Mouse (Mus musculus): ENCODE results near the gene Ndufaf7.

Ndufaf7 gene

DNA sequence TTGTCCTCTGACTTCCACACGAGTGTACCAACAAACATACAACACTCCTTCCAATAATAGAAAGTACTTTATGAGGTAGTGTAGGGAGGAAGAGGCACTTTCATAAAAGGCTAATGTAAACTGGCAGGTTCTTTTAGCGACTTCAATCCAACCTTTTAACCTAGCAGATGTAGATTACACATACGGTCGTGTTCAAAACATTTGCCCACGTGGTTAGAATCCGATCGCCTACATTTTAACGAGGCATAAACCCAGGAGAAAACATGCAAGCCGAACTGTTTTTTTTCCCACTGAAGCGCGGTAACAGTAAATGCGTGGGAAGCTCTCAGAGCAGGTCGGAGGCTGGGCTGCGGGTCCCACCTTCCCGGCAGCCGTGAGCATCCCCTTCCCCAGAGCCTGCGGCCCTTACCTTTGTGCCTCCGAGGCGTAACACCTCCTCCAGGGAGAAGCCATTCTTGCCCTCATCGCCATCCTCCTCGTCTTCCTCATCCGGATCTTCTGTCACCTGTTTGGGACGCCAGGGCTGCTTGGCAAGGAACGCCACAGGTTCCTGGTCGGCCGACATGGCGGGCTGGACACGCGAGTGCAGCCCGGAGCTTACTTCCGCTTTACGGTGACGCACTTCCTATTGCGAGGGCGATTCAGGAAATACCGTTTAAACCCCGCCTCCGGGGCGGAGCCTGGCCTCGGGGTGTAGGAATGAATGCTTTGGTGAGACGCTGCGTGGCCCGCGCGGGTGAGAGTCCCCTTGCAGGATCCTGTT, at the start of gene Ndufaf7, which contains the start of gene Cebpz:
Gene Ndufaf7, plus strand, starts transcription at position 671 of the 763 bp plus-strand sequence.
Gene Cebpz, minus strand, starts transcription at position 601 of the 763 bp plus-strand sequence.
- peak; percentile 99 for ATAC-seq (ENCODE audit: insufficient number of reproducible peaks, low FRiP score, low TSS enrichment)

DNA sequence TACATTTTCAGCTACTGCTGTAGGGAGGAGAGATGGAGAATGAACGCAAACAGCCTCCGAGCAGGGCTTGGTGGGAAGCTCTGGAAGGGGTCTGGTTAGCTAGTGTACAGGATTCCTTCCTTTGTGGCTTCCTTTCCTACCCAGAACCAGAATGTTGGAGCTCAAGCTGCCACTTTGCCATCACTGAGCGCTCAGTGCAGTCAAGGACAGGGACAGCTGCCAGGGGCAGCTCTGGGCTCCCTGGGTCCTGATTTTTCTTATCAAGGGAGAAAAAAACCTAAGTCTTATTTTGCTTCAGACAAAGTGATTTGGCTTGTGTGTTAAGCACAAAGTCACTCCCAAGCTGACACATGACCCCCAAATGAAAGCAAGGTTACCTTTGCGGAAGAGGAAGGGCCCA, 48.4 kb upstream of the Ndufaf7 start:
- ATAC-seq (ENCODE audit: insufficient number of reproducible peaks, low FRiP score, low TSS enrichment), result peak; percentile 53; the same call in 1 of the 2 replicates

DNA sequence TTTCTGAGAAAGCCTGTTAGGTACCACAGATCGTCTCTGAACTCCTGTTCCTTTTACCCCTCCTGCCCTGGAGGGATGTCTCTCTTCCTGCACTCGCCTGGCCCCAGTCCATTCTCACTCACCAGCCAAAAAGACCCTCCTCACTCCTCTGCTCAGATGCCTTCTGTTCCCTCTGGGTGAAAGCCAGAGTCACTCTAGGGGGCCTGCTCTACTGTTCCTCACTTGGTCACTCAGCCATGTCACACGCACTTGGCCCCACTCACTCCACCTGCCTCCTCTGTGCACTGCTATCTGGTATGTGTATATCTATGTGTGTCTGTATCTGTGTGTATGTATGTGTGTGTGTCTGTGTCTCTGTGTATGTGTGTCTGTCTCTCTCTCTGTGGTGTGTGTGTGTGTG, 47.8 kb upstream of the Ndufaf7 start:
- ATAC-seq (ENCODE audit: insufficient number of reproducible peaks, low FRiP score, low TSS enrichment), result peak; percentile 43

DNA sequence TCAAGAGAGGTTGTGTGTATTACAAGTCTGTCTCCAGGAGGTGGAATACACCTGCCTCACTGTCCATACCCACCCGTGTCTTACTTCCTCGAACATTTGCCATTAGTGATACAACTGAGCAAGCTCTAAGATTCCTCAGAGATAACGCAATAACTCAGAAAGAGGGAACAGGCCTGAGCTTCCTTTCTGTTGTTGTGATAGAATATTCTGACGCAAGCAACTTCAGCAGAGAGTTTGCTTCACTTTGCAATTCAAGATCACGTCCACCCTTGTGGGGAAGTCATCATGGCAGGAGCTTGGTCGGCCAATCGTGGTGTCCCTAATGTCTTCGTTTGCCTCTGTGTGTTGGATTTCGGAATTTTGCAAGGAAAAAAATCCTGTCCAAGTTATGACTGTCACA, 45.9 kb upstream of the Ndufaf7 start:
- ATAC-seq (ENCODE audit: insufficient number of reproducible peaks, low FRiP score, low TSS enrichment), result no peak

DNA sequence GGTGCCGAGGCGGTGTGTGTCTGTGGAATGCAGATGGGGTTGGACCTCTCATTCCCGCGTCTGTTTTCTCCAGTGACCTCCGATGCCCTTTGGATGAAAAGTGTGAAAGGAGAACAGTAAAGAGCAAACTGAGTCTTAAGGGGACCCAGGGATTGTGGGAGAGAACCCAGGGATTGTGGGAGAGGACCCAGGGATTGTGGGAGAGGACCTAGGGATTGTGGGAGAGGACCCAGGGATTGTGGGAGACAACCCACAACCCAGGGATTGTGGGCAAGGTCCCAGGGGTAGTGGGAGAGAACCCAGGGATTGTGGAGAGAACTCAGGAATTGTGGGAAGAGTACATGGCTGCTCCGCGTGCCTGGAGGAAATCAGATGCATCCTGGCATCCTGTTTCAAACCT, 41.9 kb upstream of the Ndufaf7 start:
- no peak for ATAC-seq (ENCODE audit: insufficient number of reproducible peaks, low FRiP score, low TSS enrichment)

DNA sequence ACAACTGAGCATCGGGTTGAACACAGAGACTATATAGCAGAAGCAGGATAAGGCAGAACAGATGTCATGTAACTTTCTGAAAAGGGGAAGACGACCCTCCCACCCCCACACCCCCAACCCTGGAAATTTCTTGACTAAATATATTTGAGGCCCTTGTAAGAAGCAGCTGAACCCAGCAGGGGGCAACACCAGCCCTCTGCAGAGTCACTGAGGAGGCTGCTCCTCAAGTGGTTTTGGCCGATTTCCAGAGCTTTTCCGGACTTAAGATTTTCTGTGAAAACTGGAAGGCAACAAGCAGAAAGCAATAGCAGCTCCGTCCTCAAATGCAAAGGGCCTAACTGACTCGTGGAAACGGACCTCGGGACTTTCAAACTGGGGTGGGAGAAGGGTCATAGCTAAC, 41.5 kb upstream of the Ndufaf7 start:
- ATAC-seq (ENCODE audit: insufficient number of reproducible peaks, low FRiP score, low TSS enrichment), result no peak

DNA sequence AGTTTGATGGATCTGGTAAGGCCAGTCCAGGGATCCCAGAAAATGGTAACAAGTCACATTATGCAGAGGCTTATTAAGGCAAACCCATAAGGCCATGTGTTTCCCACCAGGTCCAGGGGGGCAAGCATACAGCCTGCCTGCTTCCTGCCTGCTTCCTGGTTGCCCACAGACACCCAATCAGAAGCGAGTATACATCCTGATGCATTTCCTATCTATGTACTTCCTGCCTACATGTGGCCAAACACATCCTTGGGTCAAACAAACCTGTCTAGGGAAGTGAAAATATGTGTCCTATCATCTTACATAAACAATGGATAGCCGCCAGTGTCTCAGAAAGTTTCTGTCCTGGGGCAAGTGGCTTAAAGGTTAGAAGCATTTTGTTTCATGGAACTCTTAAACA, 33.8 kb upstream of the Ndufaf7 start:
- ATAC-seq (ENCODE audit: insufficient number of reproducible peaks, low FRiP score, low TSS enrichment), result no peak

DNA sequence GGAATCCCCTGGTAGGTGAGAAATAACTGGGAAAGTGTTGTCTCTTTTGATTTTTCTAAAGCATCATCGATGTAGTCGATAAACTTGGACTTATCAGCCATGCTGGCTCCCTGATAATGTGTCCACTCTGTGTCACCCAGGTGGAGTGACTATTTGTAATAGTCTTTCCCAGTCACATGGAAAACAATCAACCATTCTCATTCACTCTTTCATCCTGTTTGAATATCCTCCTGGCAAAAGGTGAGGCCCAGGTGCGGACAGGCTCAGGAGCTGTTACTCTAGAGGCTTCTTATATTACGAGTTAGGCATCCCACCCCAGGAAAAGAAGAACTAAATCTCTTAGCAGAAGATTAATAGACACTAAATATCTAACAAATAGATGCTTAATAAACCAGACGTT, 30.0 kb upstream of the Ndufaf7 start, which contains the start of gene Sult6b1:
Gene Sult6b1, minus strand, starts transcription at position 101 of the 400 bp plus-strand sequence.
- ATAC-seq (ENCODE audit: insufficient number of reproducible peaks, low FRiP score, low TSS enrichment), result no peak

DNA sequence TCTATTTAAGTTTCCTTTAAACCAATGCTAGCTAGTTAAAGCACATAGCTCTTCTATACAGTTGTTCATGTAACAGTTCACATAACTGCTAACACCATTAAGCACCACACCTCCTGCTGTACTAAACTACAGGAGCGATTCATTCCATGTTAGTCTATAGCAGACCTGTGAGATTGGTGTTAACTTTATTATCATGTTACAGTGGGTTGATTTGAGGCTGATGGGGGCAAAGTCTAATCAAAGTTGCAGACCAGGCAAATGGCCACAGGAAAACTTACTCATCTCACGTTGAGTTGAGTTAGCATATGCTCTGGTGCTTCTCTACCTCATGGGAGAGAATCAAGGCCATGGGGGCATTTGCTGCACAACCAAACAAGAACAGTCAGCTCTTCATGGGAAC, 27.6 kb upstream of the Ndufaf7 start:
- no peak for ATAC-seq (ENCODE audit: insufficient number of reproducible peaks, low FRiP score, low TSS enrichment)

DNA sequence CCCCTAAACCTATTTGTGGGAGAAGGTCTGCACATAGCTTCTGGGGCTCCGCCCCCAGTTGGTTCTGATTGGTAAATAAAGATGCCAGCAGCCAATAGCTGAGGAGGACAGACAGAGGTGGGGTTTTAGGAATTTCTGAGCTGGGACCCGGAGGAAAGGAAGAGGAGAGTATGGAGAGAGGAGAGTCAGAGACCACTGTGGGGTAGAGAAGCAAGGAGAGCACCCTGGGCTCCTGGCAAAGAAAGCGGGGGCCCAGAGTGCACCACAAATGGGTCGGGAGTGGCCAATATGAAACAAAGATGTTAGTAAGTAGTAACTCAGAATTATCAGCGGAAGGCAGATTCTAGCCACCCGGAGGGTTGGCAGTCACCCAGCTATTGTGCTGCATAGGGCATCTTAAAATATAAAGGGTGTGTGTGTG, 24.1 kb upstream of the Ndufaf7 start:
- peak; percentile 26; the same call in 1 of the 2 replicates for ATAC-seq (ENCODE audit: insufficient number of reproducible peaks, low FRiP score, low TSS enrichment)

DNA sequence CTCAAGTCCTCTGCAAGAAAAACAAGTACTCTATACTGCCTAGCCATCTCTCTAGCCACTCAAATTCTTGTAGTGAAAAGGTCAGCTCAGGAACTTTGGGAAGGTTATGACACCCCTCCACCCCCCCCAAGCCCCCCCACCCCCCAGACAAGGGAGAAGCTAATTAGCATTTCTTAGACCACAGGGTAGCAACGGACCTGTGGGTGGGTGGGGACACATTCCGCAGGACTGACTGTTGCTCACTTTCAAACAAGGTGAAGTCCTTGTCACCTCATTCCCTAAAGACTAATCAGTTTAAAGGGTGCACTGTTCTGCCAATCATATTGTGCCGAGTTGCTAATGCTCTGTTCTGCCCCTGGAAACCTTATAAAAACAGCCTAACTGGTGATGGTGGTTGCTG, 23.0 kb upstream of the Ndufaf7 start:
- no peak for ATAC-seq (ENCODE audit: insufficient number of reproducible peaks, low FRiP score, low TSS enrichment)

DNA sequence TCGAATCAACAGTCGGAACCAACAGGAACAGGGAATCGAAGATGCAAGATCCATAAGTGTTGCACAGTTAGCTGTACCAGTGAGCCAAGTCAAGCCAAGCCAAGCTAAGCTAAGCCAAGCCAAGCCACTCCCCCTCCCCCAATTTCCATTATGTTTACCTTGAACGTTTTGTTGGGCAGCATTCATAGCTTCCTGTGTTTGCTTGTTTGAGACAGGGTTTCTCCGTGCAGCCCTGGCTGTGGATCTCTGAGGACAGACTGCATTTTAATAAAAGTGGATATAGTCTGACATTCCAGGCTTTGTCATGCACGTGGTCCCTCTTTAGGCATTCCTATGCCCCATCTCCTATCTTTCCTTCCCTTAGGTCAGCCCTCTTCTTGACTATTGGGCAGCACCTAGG, 21.2 kb upstream of the Ndufaf7 start:
- ATAC-seq (ENCODE audit: insufficient number of reproducible peaks, low FRiP score, low TSS enrichment), result no peak

DNA sequence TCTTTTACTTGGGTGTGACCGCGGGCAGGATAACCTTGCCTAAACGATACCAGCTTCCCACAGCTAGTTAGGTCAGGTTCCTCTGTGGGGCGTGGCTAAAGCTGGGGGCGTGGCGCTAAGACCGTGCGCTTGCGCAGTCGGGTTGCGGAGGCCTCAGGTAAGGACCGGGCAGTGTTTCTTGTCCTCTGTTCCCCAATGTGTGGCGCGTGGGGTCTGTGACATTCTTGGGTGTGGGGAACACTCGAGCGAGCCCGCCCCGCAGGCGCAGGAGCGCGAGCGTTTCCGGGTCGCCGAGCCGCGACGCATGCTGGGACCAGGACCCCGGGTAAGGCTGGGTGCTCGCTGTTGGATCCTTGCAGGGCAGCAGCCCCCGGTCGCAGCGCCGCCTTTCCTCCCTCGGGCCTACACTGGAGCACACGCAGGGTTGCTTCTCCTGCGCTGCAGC, 20.5 kb upstream of the Ndufaf7 start, which contains the start of gene Cebpzos:
Gene Cebpzos, plus strand, starts transcription at position 132 of the 445 bp plus-strand sequence.
- ATAC-seq (ENCODE audit: insufficient number of reproducible peaks, low FRiP score, low TSS enrichment), result peak; percentile 98

DNA sequence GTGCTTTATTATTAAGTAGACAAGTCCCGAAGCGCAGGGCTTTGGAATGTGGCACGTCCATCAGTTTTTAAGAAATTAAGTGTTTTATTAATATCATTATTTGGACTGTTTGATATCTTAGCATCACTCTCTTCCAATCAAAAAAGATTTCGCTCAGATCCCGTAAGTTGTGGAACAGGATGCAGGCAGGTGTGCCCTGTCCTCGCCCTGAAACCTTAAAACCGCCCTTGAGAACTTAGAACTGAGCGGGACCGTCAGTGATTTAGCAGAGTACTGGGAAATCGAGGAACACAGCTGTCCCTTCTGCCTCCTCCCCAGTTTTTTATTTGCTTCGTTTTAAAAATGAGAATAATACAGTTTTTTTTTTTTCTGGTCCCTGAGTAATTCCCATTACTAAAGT, 20.0 kb upstream of the Ndufaf7 start:
- ATAC-seq (ENCODE audit: insufficient number of reproducible peaks, low FRiP score, low TSS enrichment), result no peak

DNA sequence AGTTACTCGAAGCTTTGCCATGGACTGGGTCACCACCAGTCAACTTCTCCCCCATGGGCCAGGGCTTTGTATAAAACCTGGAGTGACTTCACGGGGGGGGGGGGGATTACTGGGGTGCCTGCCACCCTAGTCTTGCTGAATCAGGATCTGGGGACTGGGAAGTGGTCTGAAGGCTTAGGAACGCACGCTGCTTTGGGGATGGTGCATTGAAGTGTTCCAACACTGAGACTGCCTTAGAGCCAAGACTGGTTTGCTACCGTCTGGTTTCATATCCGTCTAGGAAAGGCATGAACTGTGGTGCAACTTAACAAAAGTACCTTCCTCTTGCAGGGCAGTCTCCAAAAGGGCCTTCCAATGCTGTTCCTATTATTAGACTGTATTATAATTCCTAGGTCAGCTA, 19.2 kb upstream of the Ndufaf7 start:
- no peak for ATAC-seq (ENCODE audit: insufficient number of reproducible peaks, low FRiP score, low TSS enrichment)

DNA sequence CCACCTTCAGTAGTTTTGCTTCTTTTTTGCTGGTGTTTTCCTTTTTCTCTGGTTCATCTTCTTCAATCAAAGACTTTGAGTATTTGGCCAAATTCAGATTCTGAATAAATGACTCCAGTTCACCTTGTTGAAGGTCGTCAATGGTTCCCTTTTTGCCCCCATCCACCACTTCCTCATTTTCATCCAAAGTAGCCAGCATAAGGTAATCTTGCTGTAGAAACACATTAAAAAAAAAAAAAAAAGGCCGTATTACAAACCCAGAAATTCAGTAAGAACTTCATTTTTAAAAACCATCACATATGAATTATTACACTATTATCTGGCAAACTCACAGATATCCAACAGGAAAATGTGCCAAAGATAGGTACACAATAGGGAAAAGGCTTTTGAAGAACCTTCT, 1.1 kb upstream of the Ndufaf7 start:
- ATAC-seq (ENCODE audit: insufficient number of reproducible peaks, low FRiP score, low TSS enrichment), result no peak

DNA sequence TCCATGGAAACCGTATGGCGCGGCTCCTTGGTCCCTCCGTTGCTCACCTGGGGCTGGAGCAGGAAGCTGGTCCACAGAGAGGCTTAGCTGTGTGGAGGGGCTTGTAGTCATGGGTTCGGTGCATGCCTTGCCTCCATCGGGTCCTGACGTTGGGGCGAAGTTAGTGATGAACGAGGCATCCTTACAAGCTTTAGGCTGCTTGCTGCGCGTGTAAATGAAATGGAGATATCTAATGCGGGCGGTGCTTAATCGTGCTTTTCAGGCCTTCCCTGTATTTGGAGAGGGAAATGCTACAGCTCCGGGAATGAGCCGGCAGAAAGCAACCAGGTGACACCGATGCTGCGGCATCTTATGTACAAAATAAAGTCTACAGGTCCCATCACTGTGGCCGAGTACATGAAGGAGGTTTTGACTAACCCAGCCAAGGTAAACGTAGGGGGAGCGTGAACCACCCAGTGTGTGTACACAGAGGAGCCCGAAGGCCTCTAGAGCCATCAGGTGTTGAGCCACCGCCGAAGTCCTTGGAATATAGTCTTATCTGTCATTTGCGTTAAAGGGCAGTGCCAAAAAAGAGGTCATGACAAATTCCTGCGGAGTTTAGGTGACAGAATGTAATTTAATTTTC, 405 bp downstream of the Ndufaf7 start:
- ATAC-seq (ENCODE audit: insufficient number of reproducible peaks, low FRiP score, low TSS enrichment), result peak; percentile 40

DNA sequence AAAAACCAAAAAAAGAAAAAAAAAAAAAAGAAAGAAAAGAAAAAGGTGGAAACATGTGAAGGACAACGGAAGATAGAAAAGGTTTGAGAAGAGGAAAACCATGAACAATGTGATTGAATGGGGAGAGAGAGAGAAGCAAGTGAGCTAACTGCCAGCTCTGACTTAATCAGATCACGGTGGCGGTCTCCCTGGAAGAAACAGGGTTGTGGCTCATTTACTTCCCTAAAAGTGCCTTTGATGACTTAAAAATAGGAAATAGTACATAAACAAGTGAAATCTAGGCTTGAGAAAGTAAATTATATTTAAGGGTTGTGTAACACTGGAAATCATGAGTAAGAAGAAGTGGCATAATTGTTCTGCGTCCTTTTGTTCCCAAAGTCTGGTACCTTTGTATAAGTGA, 2.0 kb downstream of the Ndufaf7 start:
- no peak for ATAC-seq (ENCODE audit: insufficient number of reproducible peaks, low FRiP score, low TSS enrichment)

DNA sequence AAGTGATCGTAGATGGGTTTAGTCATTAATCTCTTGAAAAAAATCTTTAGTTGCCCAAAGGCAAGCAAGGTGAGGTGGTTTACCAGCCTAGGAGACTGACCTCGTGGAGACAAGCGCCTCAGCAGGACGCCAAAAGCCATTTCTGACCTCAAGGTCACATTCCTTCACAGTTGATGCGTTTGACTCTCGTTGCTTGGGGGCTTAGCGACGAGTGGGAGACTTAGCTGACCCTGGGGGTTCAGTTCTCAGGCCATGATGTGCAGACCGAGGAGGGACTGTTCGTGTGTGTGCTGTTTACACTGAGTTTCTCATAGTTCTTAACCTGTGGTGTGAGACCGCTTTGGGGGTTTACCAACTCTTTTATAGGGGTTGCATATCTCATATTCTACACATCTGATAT, 5.6 kb downstream of the Ndufaf7 start:
- no peak for ATAC-seq (ENCODE audit: insufficient number of reproducible peaks, low FRiP score, low TSS enrichment)

DNA sequence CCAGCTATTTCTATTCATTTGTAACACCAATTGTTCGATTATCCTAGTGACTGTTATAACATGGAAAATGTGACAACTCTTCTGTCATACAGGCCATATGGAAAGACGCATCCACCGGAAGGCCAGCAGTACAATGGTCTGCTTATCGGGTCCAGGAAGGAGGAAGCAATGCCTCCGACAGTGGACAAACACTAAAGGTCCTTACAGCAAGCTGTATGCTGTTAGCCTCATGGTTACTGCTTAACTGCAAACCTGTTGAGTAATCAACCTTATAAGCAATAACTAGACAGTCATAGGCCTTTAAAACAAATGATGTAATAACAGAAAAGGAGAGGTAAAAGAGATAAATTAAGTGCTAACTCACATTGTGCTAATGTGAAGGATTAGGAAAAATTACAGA, 14.3 kb downstream of the Ndufaf7 start:
- ATAC-seq (ENCODE audit: insufficient number of reproducible peaks, low FRiP score, low TSS enrichment), result no peak

DNA sequence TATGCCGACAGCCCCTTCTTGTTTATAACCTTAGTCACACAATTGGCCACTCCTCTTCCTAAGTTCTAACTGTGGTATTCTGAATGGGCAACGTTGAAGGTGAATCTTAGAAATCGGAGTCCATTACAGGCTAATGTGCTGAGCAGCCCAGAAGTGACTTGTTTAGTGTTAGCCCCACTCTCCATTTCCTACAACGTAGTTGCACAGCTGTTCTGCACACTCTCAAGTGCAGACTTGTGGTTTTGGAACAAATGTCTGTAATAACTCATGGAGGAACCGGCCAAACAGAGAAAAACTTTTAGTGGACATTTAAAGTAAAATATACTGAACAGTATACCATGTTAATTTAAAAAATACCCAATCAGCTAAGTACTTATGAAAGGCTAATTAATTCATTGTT, 15.1 kb downstream of the Ndufaf7 start:
- ATAC-seq (ENCODE audit: insufficient number of reproducible peaks, low FRiP score, low TSS enrichment), result no peak

DNA sequence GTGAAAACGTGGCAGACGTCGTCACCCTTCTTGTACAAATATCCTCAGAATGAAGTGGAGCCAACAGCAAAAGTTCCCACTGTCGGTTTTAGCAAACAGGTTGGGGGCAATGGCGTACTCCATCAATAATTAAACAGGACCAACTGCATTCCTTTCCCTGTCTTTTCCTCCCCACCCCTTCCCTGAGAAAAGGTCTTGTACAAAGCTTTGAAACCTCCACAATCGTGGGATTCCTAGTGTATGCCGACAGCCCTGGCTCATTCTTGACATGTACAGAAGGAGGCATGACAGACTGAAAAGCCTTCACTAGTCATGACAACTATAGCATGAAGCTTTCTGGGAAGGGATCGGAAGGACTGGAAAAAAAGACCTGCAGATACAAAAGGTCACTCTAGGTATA, 16.3 kb downstream of the Ndufaf7 start:
- no peak for ATAC-seq (ENCODE audit: insufficient number of reproducible peaks, low FRiP score, low TSS enrichment)

Data from cerebellum, adult (tissue).